15 mouse cellular contexts compared by ENCODE assay signal in the genomic region with DNA sequence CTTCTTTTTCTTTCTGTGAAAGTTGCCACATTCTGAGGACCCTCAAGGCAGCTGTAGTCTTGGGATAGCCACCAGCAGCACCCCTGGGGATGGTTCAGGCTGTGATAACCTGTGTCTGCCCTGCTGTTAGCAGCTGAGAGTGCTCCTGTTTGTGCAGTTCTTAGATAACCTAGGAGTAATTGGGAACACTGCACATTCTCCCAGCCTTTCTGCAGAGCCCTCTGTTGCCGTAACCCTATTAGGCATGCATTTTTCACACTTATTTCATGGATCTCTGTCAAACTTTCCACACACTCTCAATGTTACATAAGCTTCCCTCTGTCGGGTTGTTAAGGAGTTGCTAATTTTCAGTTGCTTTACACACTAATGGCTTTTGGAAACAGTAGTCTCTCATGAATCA. TPM values are rescaled to one million over a fixed set of nuclear protein-coding genes. Genes with fewer than 3 reads are reported as not detected.
A peak's percentile ranks its signal among the peaks of the same experiment; 100 is the strongest.
DNase-seq lines count a peak whose midpoint lies in the region; ATAC-seq and TF ChIP-seq lines count a peak whose summit lies in the region.
"Had no signal": no experiment of that assay in that cellular context is flagged by ENCODE, and none has a peak within 500 bp of the region (broad histone marks: within the 10 kb centered on the region; RNA-seq: fewer than 3 reads in every experiment).

No protein-coding gene starts in this region.

- H3K27me3 ChIP-seq in heart, embryonic 13.5 days (replicated peaks) = no peaks in the 10 kb centered on the region
- H3K27me3 ChIP-seq in heart, adult 2 months (ENCODE audit: control insufficient read depth, insufficient read depth, low read length) = no peaks in the 10 kb centered on the region
- no peaks in the 10 kb centered on the region for H3K27me3 ChIP-seq in embryonic facial prominence, embryonic 12.5 days
- no peaks in the 10 kb centered on the region for H3K27me3 ChIP-seq in midbrain, embryonic 13.5 days
- H3K27me3 ChIP-seq in liver, postnatal 0 days (ENCODE audit: insufficient read depth, low read length) = no peaks in the 10 kb centered on the region
- H3K27me3 ChIP-seq: hindbrain, embryonic 13.5 days; limb, embryonic 15.5 days had no signal

- H3K36me3 ChIP-seq in heart, embryonic 13.5 days = no peaks in the 10 kb centered on the region
- H3K36me3 ChIP-seq in heart, adult 2 months (ENCODE audit: control insufficient read depth, insufficient read depth, low read length) = no peaks in the 10 kb centered on the region
- no peaks in the 10 kb centered on the region for H3K36me3 ChIP-seq in embryonic facial prominence, embryonic 12.5 days
- no peaks in the 10 kb centered on the region for H3K36me3 ChIP-seq in midbrain, embryonic 13.5 days
- no peaks in the 10 kb centered on the region for H3K36me3 ChIP-seq in liver, postnatal 0 days (replicated peaks; ENCODE audit: insufficient read depth, low read length)
- H3K36me3 ChIP-seq: hindbrain, embryonic 13.5 days; limb, embryonic 15.5 days had no signal

- no peak for TF ChIP-seq EP300 in heart, adult 2 months (IDR thresholded peaks at IDR 0.05; ENCODE audit: insufficient read depth, low read depth, low read length)
- no peak for TF ChIP-seq EP300 in liver, postnatal 0 days (IDR thresholded peaks at IDR 0.05; ENCODE audit: low read depth)

- peaks cover 36% of the 10 kb centered on the region for H3K4me1 ChIP-seq in heart, embryonic 13.5 days
- H3K4me1 ChIP-seq in heart, adult 2 months (ENCODE audit: control insufficient read depth, insufficient read depth, low read length) = peaks cover 4% of the 10 kb centered on the region
- H3K4me1 ChIP-seq in embryonic facial prominence, embryonic 12.5 days = peaks cover 10% of the 10 kb centered on the region; the same call in 1 of the 2 replicates
- H3K4me1 ChIP-seq in midbrain, embryonic 13.5 days (replicated peaks) = peaks cover 11% of the 10 kb centered on the region
- H3K4me1 ChIP-seq in liver, postnatal 0 days (ENCODE audit: insufficient read depth) = no peaks in the 10 kb centered on the region

- H3K4me3 ChIP-seq in heart, embryonic 13.5 days = no peak overlapping the region
- no peak overlapping the region for H3K4me3 ChIP-seq in heart, adult 2 months
- no peak overlapping the region for H3K4me3 ChIP-seq in layer of hippocampus, adult 2 months
- no peak overlapping the region for H3K4me3 ChIP-seq in embryonic facial prominence, embryonic 12.5 days
- no peak overlapping the region for H3K4me3 ChIP-seq in midbrain, embryonic 13.5 days (replicated peaks)
- H3K4me3 ChIP-seq in liver, postnatal 0 days (ENCODE audit: low read depth, low read length) = no peak overlapping the region
- H3K4me3 ChIP-seq: hindbrain, embryonic 13.5 days; limb, embryonic 15.5 days had no signal

- intact Hi-C loops in heart, adult 2 months (cut with DNase I) = no loop called here

- H3K79me2 ChIP-seq in heart, adult 2 months (replicated peaks; ENCODE audit: control insufficient read depth, insufficient read depth, low read length) = no peaks in the 10 kb centered on the region

- ATAC-seq in heart, embryonic 13.5 days (ENCODE audit: extremely low read depth, insufficient number of reproducible peaks, low FRiP score, low TSS enrichment) = no peak
- 0 out of 2 replicates have a peak, but pooled peaks have one; percentile 52 for ATAC-seq in embryonic facial prominence, embryonic 12.5 days (ENCODE audit: insufficient number of reproducible peaks, insufficient read depth, low FRiP score, low TSS enrichment)
- peak; percentile 74 for ATAC-seq in midbrain, embryonic 13.5 days
- no peak for ATAC-seq in liver, postnatal 0 days
- ATAC-seq in megakaryocyte, adult 5-6 weeks (ENCODE audit: poor library complexity, severe bottlenecking) = no peak

- no peak for DNase-seq in heart, adult 2 months
- peak; percentile 46 to 74 for DNase-seq in layer of hippocampus, adult 2 months (ENCODE audit: low spot score in 2 of 2)
- no peak for DNase-seq in layer of hippocampus, adult 9-10 months (ENCODE audit: low spot score)
- DNase-seq in liver, postnatal 0 days = no peak
- DNase-seq: adrenal gland, adult 2 months; gastrocnemius, postnatal 36 days; kidney, adult 18-20 months; thymus, adult 18-20 months had no signal

- WGBS in heart, embryonic 13.5 days = 22% methylated on average over 2 of the region's 2 CpGs
- 64% methylated on average over 2 of the region's 2 CpGs for WGBS in heart, adult 2 months
- WGBS in embryonic facial prominence, embryonic 12.5 days = 45% methylated on average over 2 of the region's 2 CpGs
- WGBS in midbrain, embryonic 13.5 days = 37% methylated on average over 2 of the region's 2 CpGs
- 67% methylated on average over 2 of the region's 2 CpGs for WGBS in liver, postnatal 0 days (ENCODE audit: insufficient replicate concordance)

- peak overlapping the region; percentile 48; the same call in 1 of the 2 replicates for H3K27ac ChIP-seq in heart, embryonic 13.5 days (replicated peaks)
- H3K27ac ChIP-seq in heart, adult 2 months = no peak overlapping the region
- peak overlapping the region; percentile 85 for H3K27ac ChIP-seq in layer of hippocampus, adult 2 months
- H3K27ac ChIP-seq in embryonic facial prominence, embryonic 12.5 days = 0 out of 2 replicates have a peak overlapping the region, but pooled peaks have one; percentile 31
- H3K27ac ChIP-seq in midbrain, embryonic 13.5 days = no peak overlapping the region
- no peak overlapping the region for H3K27ac ChIP-seq in liver, postnatal 0 days (ENCODE audit: low read depth)
- H3K27ac ChIP-seq: hindbrain, embryonic 13.5 days; limb, embryonic 15.5 days had no signal

- TF ChIP-seq POLR2A in heart, adult 2 months (IDR thresholded peaks at IDR 0.05; ENCODE audit: insufficient read depth, low read depth, low read length) = no peak

- peak overlapping the region; percentile 40; the same call in 1 of the 2 replicates for H3K9ac ChIP-seq in heart, embryonic 13.5 days
- no peak overlapping the region for H3K9ac ChIP-seq in heart, adult 2 months (ENCODE audit: low read depth, low read length)
- no peak overlapping the region for H3K9ac ChIP-seq in embryonic facial prominence, embryonic 12.5 days
- H3K9ac ChIP-seq in midbrain, embryonic 13.5 days (replicated peaks) = no peak overlapping the region
- H3K9ac ChIP-seq in liver, postnatal 0 days (replicated peaks) = no peak overlapping the region
- H3K9ac ChIP-seq: hindbrain, embryonic 13.5 days; limb, embryonic 15.5 days had no signal

- no peaks in the 10 kb centered on the region for H3K9me3 ChIP-seq in heart, embryonic 13.5 days
- H3K9me3 ChIP-seq in embryonic facial prominence, embryonic 12.5 days = no peaks in the 10 kb centered on the region
- no peaks in the 10 kb centered on the region for H3K9me3 ChIP-seq in midbrain, embryonic 13.5 days
- H3K9me3 ChIP-seq in liver, postnatal 0 days (ENCODE audit: low read length) = no peaks in the 10 kb centered on the region
- H3K9me3 ChIP-seq: hindbrain, embryonic 13.5 days; limb, embryonic 15.5 days had no signal

- no peak for TF ChIP-seq CTCF in heart, adult 2 months (IDR thresholded peaks at IDR 0.05)
- no peak for TF ChIP-seq CTCF in layer of hippocampus, adult 2 months (conservative IDR thresholded peaks at IDR 0.05)
- TF ChIP-seq CTCF in liver, postnatal 0 days (IDR thresholded peaks at IDR 0.05; ENCODE audit: low read depth) = no peak

- H3K4me2 ChIP-seq in heart, embryonic 13.5 days = no peak overlapping the region
- no peak overlapping the region for H3K4me2 ChIP-seq in embryonic facial prominence, embryonic 12.5 days (replicated peaks)
- H3K4me2 ChIP-seq in midbrain, embryonic 13.5 days (replicated peaks) = no peak overlapping the region
- H3K4me2 ChIP-seq in liver, postnatal 0 days (ENCODE audit: low read depth, low read length) = no peak overlapping the region
- H3K4me2 ChIP-seq: hindbrain, embryonic 13.5 days; limb, embryonic 15.5 days had no signal

RNA-seq across cellular contexts. Expression of a gene that starts 34.0 kb away (rescaled TPM):
- 5.4 and 6.3 TPM in 2 replicates for polyA plus RNA-seq in heart, embryonic 13.5 days (2015; fragmentation: Nextera tagmentation; extraction: Ambion mirVana)
- 10 to 100 TPM in 1 of 2 experiments, 1 to 10 TPM in 1; 7.9 to 10.6 TPM for total RNA-seq in heart, adult 2 months (2021)
- 1.8 and 2.6 TPM in 2 replicates for polyA plus RNA-seq in heart, adult 2 months (2012; rRNA removed)
- total RNA-seq in layer of hippocampus, adult 2 months (2021) = 10 to 100 TPM; 90.1 to 98.1 TPM
- 26.2 and 28.3 TPM in 2 replicates for polyA plus RNA-seq in embryonic facial prominence, embryonic 12.5 days (2016; fragmentation: Nextera tagmentation; extraction: Ambion mirVana)
- 5.4 and 8.9 TPM in 2 replicates for polyA plus RNA-seq in midbrain, embryonic 13.5 days (2015; fragmentation: Nextera tagmentation; extraction: Ambion mirVana)
- 0.36 and 0.44 TPM in 2 replicates for polyA plus RNA-seq in liver, postnatal 0 days (2015; fragmentation: Nextera tagmentation; extraction: Ambion mirVana)
- 0.02 and 0.04 TPM in 2 replicates for total RNA-seq in megakaryocyte, adult 5-6 weeks (2015)
- total RNA-seq in megakaryocyte, adult 5-6 weeks (2017) = 0.07 and 0.12 TPM in 2 replicates
- total RNA-seq: megakaryocyte-erythroid progenitor cell, adult 5-6 weeks had no signal

Comparison
In these comparisons a context has a peak if more than half of its experiments do, and no peak if none do; other contexts are left out.
1. H3K27ac ChIP-seq: peak in heart, embryonic 13.5 days (single experiment), layer of hippocampus, adult 2 months (single experiment) and embryonic facial prominence, embryonic 12.5 days (single experiment); none in heart, adult 2 months (single experiment), midbrain, embryonic 13.5 days (single experiment) and liver, postnatal 0 days (single experiment).
2. DNase-seq: peak in layer of hippocampus, adult 2 months (2 of 2); none in heart, adult 2 months (0 of 2), layer of hippocampus, adult 9-10 months (single experiment) and liver, postnatal 0 days (single experiment).
3. ATAC-seq: peak in embryonic facial prominence, embryonic 12.5 days (single experiment) and midbrain, embryonic 13.5 days (single experiment); none in heart, embryonic 13.5 days (single experiment), liver, postnatal 0 days (single experiment) and megakaryocyte, adult 5-6 weeks (single experiment).